Mouse (Mus musculus): Measurements from ENCODE around the gene Lrrc52. TPM values are rescaled to one million over a fixed set of nuclear protein-coding genes. Genes with fewer than 3 reads are reported as not detected.

Lrrc52 gene
- polyA plus RNA-seq, 1 experiment from 2014 or later, result not detected

- DNase-seq (ENCODE audit: low spot score), result no peak
- Histone ChIP-seq H3K9ac (ENCODE audit: low read length) (no peak overlapping the region), H3K27me3 (ENCODE audit: control insufficient read depth, insufficient read depth, low read length) (no peaks in the 10 kb centered on the region), H3K36me3 (ENCODE audit: control insufficient read depth, insufficient read depth, low read length) (no peaks in the 10 kb centered on the region), H3K27ac (ENCODE audit: low read depth, low read length) (no peak overlapping the region), H3K9me3 (ENCODE audit: control insufficient read depth, low read length) (no peaks in the 10 kb centered on the region), H3K4me1 (replicated peaks; ENCODE audit: control insufficient read depth, insufficient read depth, low read length) (no peaks in the 10 kb centered on the region), H3K4me2 (ENCODE audit: low read depth, low read length, severe bottlenecking) (no peak overlapping the region), H3K4me3 (ENCODE audit: low read depth, low read length) (no peak overlapping the region)
- 63% methylated on average over 6 of the region's 6 CpGs for WGBS
- no peak for ATAC-seq (replicated peaks; ENCODE audit: low FRiP score)
These were observed 18.5 kb downstream of the Lrrc52 start for GRCm38 (mm10) chr1:167448088-167448487.

- ATAC-seq (replicated peaks; ENCODE audit: low FRiP score) (no peak), DNase-seq (ENCODE audit: low spot score) (no peak)
- H3K4me2 ChIP-seq (ENCODE audit: low read depth, low read length, severe bottlenecking), result no peak overlapping the region
- no peak overlapping the region for H3K27ac ChIP-seq (ENCODE audit: low read depth, low read length)
- no peak overlapping the region for H3K9ac ChIP-seq (ENCODE audit: low read length)
- H3K9me3 ChIP-seq (ENCODE audit: control insufficient read depth, low read length), result no peaks in the 10 kb centered on the region
- no peaks in the 10 kb centered on the region for H3K27me3 ChIP-seq (ENCODE audit: control insufficient read depth, insufficient read depth, low read length)
- H3K36me3 ChIP-seq (ENCODE audit: control insufficient read depth, insufficient read depth, low read length), result no peaks in the 10 kb centered on the region
- WGBS, result 87% methylated on average over 6 of the region's 6 CpGs
- H3K4me3 ChIP-seq (ENCODE audit: low read depth, low read length), result no peak overlapping the region
- no peaks in the 10 kb centered on the region for H3K4me1 ChIP-seq (replicated peaks; ENCODE audit: control insufficient read depth, insufficient read depth, low read length)
These were observed 20.1 kb downstream of the Lrrc52 start for GRCm38 (mm10) chr1:167446516-167446915.

- 91% methylated on average over 4 of the region's 4 CpGs for WGBS
- H3K4me3 ChIP-seq (ENCODE audit: low read depth, low read length), result no peak overlapping the region
- DNase-seq (ENCODE audit: low spot score) (no peak), ATAC-seq (replicated peaks; ENCODE audit: low FRiP score) (no peak)
- no peaks in the 10 kb centered on the region for H3K27me3 ChIP-seq (ENCODE audit: control insufficient read depth, insufficient read depth, low read length)
- H3K9ac ChIP-seq (ENCODE audit: low read length), result no peak overlapping the region
- no peaks in the 10 kb centered on the region for H3K36me3 ChIP-seq (ENCODE audit: control insufficient read depth, insufficient read depth, low read length)
- H3K27ac ChIP-seq (ENCODE audit: low read depth, low read length), result no peak overlapping the region
- H3K4me1 ChIP-seq (replicated peaks; ENCODE audit: control insufficient read depth, insufficient read depth, low read length), result no peaks in the 10 kb centered on the region
- H3K9me3 ChIP-seq (ENCODE audit: control insufficient read depth, low read length), result no peaks in the 10 kb centered on the region
- H3K4me2 ChIP-seq (ENCODE audit: low read depth, low read length, severe bottlenecking), result no peak overlapping the region
These were observed 21.4 kb downstream of the Lrrc52 start for GRCm38 (mm10) chr1:167445167-167445566.

GRCm38 (mm10) chr1:167438231-167438885 lies 28.2 kb downstream of the Lrrc52 start:
- DNase-seq (ENCODE audit: low spot score), result no peak
- Histone ChIP-seq H3K27ac (ENCODE audit: low read depth, low read length) (no peak overlapping the region), H3K9me3 (ENCODE audit: control insufficient read depth, low read length) (no peaks in the 10 kb centered on the region), H3K4me2 (ENCODE audit: low read depth, low read length, severe bottlenecking) (no peak overlapping the region), H3K4me1 (replicated peaks; ENCODE audit: control insufficient read depth, insufficient read depth, low read length) (no peaks in the 10 kb centered on the region), H3K27me3 (ENCODE audit: control insufficient read depth, insufficient read depth, low read length) (no peaks in the 10 kb centered on the region), H3K4me3 (ENCODE audit: low read depth, low read length) (no peak overlapping the region), H3K9ac (ENCODE audit: low read length) (no peak overlapping the region), H3K36me3 (ENCODE audit: control insufficient read depth, insufficient read depth, low read length) (no peaks in the 10 kb centered on the region)
- WGBS, result 64% methylated on average over 9 of the region's 9 CpGs
- no peak for ATAC-seq (replicated peaks; ENCODE audit: low FRiP score)

- WGBS, result 85% methylated on average over 7 of the region's 7 CpGs
- no peak overlapping the region for H3K4me3 ChIP-seq (ENCODE audit: low read depth, low read length)
- H3K4me1 ChIP-seq (replicated peaks; ENCODE audit: control insufficient read depth, insufficient read depth, low read length), result no peaks in the 10 kb centered on the region
- no peak for DNase-seq (ENCODE audit: low spot score)
- H3K27me3 ChIP-seq (ENCODE audit: control insufficient read depth, insufficient read depth, low read length), result no peaks in the 10 kb centered on the region
- no peak overlapping the region for H3K27ac ChIP-seq (ENCODE audit: low read depth, low read length)
- H3K9me3 ChIP-seq (ENCODE audit: control insufficient read depth, low read length), result no peaks in the 10 kb centered on the region
- H3K9ac ChIP-seq (ENCODE audit: low read length), result no peak overlapping the region
- no peaks in the 10 kb centered on the region for H3K36me3 ChIP-seq (ENCODE audit: control insufficient read depth, insufficient read depth, low read length)
- H3K4me2 ChIP-seq (ENCODE audit: low read depth, low read length, severe bottlenecking), result no peak overlapping the region
- ATAC-seq (replicated peaks; ENCODE audit: low FRiP score), result no peak
These were observed 29.5 kb downstream of the Lrrc52 start for GRCm38 (mm10) chr1:167437091-167437490.

- 87% methylated on average over 7 of the region's 7 CpGs for WGBS
These were observed 30.2 kb downstream of the Lrrc52 start for GRCm38 (mm10) chr1:167436186-167436975.

GRCm38 (mm10) chr1:167434931-167435330 lies 31.6 kb downstream of the Lrrc52 start:
- Histone ChIP-seq H3K4me1 (replicated peaks; ENCODE audit: control insufficient read depth, insufficient read depth, low read length) (no peaks in the 10 kb centered on the region), H3K36me3 (ENCODE audit: control insufficient read depth, insufficient read depth, low read length) (no peaks in the 10 kb centered on the region), H3K27me3 (ENCODE audit: control insufficient read depth, insufficient read depth, low read length) (no peaks in the 10 kb centered on the region), H3K9ac (ENCODE audit: low read length) (no peak overlapping the region), H3K27ac (ENCODE audit: low read depth, low read length) (no peak overlapping the region), H3K9me3 (ENCODE audit: control insufficient read depth, low read length) (no peaks in the 10 kb centered on the region), H3K4me2 (ENCODE audit: low read depth, low read length, severe bottlenecking) (no peak overlapping the region), H3K4me3 (ENCODE audit: low read depth, low read length) (no peak overlapping the region)
- DNase-seq (ENCODE audit: low spot score), result no peak
- WGBS, result 89% methylated on average over 4 of the region's 4 CpGs
- no peak for ATAC-seq (replicated peaks; ENCODE audit: low FRiP score)

More at GRCm38 (mm10) chr1:167436186-167436975, 30.2 kb downstream of the Lrrc52 start:
- no peaks in the 10 kb centered on the region for H3K9me3 ChIP-seq (ENCODE audit: control insufficient read depth, low read length)
- no peak overlapping the region for H3K9ac ChIP-seq (ENCODE audit: low read length)
- no peaks in the 10 kb centered on the region for H3K36me3 ChIP-seq (ENCODE audit: control insufficient read depth, insufficient read depth, low read length)
- H3K27me3 ChIP-seq (ENCODE audit: control insufficient read depth, insufficient read depth, low read length), result no peaks in the 10 kb centered on the region
- H3K4me2 ChIP-seq (ENCODE audit: low read depth, low read length, severe bottlenecking), result no peak overlapping the region
- H3K27ac ChIP-seq (ENCODE audit: low read depth, low read length), result no peak overlapping the region
- ATAC-seq (replicated peaks; ENCODE audit: low FRiP score) (no peak), DNase-seq (ENCODE audit: low spot score) (peak; percentile 36)
- H3K4me3 ChIP-seq (ENCODE audit: low read depth, low read length), result no peak overlapping the region
- H3K4me1 ChIP-seq (replicated peaks; ENCODE audit: control insufficient read depth, insufficient read depth, low read length), result no peaks in the 10 kb centered on the region

GRCm38 (mm10) chr1:167430976-167431676 lies 35.5 kb downstream of the Lrrc52 start:
- WGBS, result 81% methylated on average over 9 of the region's 9 CpGs
- H3K27me3 ChIP-seq (ENCODE audit: control insufficient read depth, insufficient read depth, low read length), result no peaks in the 10 kb centered on the region
- H3K4me2 ChIP-seq (ENCODE audit: low read depth, low read length, severe bottlenecking), result no peak overlapping the region
- H3K4me3 ChIP-seq (ENCODE audit: low read depth, low read length), result no peak overlapping the region
- no peaks in the 10 kb centered on the region for H3K4me1 ChIP-seq (replicated peaks; ENCODE audit: control insufficient read depth, insufficient read depth, low read length)
- DNase-seq (ENCODE audit: low spot score), result peak; percentile 9
- H3K9me3 ChIP-seq (ENCODE audit: control insufficient read depth, low read length), result no peaks in the 10 kb centered on the region
- H3K27ac ChIP-seq (ENCODE audit: low read depth, low read length), result no peak overlapping the region
- no peak for ATAC-seq (replicated peaks; ENCODE audit: low FRiP score)
- no peak overlapping the region for H3K9ac ChIP-seq (ENCODE audit: low read length)
- no peaks in the 10 kb centered on the region for H3K36me3 ChIP-seq (ENCODE audit: control insufficient read depth, insufficient read depth, low read length)

All from forebrain, embryonic 11.5 days (tissue).